Mouse (Mus musculus) gastrocnemius, postnatal 14 days (tissue): Measurements from ENCODE around the gene Zbtb12. TPM values are rescaled to one million over a fixed set of nuclear protein-coding genes. Genes with fewer than 3 reads are reported as not detected.
"Not testable (repeated sequence)": the region's sequence is repeated elsewhere in the genome, so short reads cannot be mapped to it uniquely, and the experiment has no call there.

Experiments used
- DNase-seq: peaks from one replicate; pipeline ENCODE4 v3.0.0; 2021; ENCODE audit warnings: mixed read lengths
- intact Hi-C: fragments of 180-260 bp; cut with DNase I; formaldehyde crosslinking; loops from one replicate; pipeline ENCODE4 v1.15.1; 2025; ENCODE audit warnings: low total_unique reads
- long read RNA-seq, 2 experiments: library from polyadenylated mRNA; stranded (forward); transcript quantifications; one replicate each; pipeline ENCODE4 v2.0.0; 2021
- total RNA-seq, 2 experiments: library from RNA; stranded (reverse); gene quantifications; 2 replicates each; pipeline ENCODE4 v1.2.3; 2021

The Zbtb12 gene
- 1 to 10 TPM; 3.4 to 5.1 TPM for total RNA-seq
- long read RNA-seq, experiment 1, result 0 reads
- long read RNA-seq, experiment 2, result 0 reads

- intact Hi-C loops, result no loop called here
- DNase-seq, result no peak
These were observed at the start of gene Zbtb12 for GRCm38 (mm10) chr17:34879336-34879879. Gene Zbtb12 (plus strand): TSS chr17:34879483.

- intact Hi-C loops, DNase-seq: not testable (repeated sequence)
These were observed 48.5 kb upstream of the Zbtb12 start for GRCm38 (mm10) chr17:34830776-34831175.

GRCm38 (mm10) chr17:34836155-34836855 is 43.0 kb upstream of the Zbtb12 start:
- no peak for DNase-seq
- intact Hi-C loops, result no loop called here

- intact Hi-C loops, result no loop called here
- peak; percentile 95 for DNase-seq
These were observed 42.4 kb upstream of the Zbtb12 start, which contains the start of the genes Stk19 and Dxo for GRCm38 (mm10) chr17:34836856-34837221. Gene Stk19 (minus strand): TSS chr17:34836945. Gene Dxo (plus strand): TSS chr17:34837019.

- DNase-seq, result no peak
- intact Hi-C loops, result no loop called here
These were observed 41.6 kb upstream of the Zbtb12 start for GRCm38 (mm10) chr17:34837464-34838324.

GRCm38 (mm10) chr17:34838785-34839184 is 40.5 kb upstream of the Zbtb12 start:
- no peak for DNase-seq
- intact Hi-C loops, result no loop called here

- intact Hi-C loops, result no loop called here
- no peak for DNase-seq
These were observed 38.5 kb upstream of the Zbtb12 start for GRCm38 (mm10) chr17:34840736-34841307.

GRCm38 (mm10) chr17:34844884-34845283 is 34.4 kb upstream of the Zbtb12 start:
- no peak for DNase-seq
- intact Hi-C loops, result no loop called here

GRCm38 (mm10) chr17:34847192-34847591 is 32.1 kb upstream of the Zbtb12 start:
- no peak for DNase-seq
- intact Hi-C loops, result no loop called here

- intact Hi-C loops, result no loop called here
- DNase-seq, result no peak
These were observed 31.7 kb upstream of the Zbtb12 start for GRCm38 (mm10) chr17:34847615-34848014.

- DNase-seq, result peak; percentile 99
- intact Hi-C loops, result loop anchor here (5.0 to 10.0 kb wide), 2 partner anchors 42 to 135 kb away; partner anchors contain the start of gene Lsm2
These were observed 29.4 kb upstream of the Zbtb12 start, which contains the start of the genes Skiv2l and Nelfe for GRCm38 (mm10) chr17:34849722-34850516. Gene Skiv2l (minus strand): TSS chr17:34850210. Gene Nelfe (plus strand): TSS chr17:34850391.

- no peak for DNase-seq
- intact Hi-C loops, result loop anchor here (5.0 to 10.0 kb wide), 2 partner anchors 42 to 134 kb away; partner anchors contain the start of gene Lsm2
These were observed 28.7 kb upstream of the Zbtb12 start for GRCm38 (mm10) chr17:34850517-34851125.

- intact Hi-C loops, result loop anchor here (5.0 to 10.0 kb wide), 2 partner anchors 39 to 131 kb away; partner anchors contain the start of gene Lsm2
- DNase-seq, result no peak
These were observed 25.8 kb upstream of the Zbtb12 start for GRCm38 (mm10) chr17:34853511-34853910.

- DNase-seq, result no peak
- intact Hi-C loops, result loop anchor here (5.0 to 10.0 kb wide), 3 partner anchors 38 to 130 kb away; partner anchors contain the start of genes Lsm2 and Slc44a4
These were observed 24.5 kb upstream of the Zbtb12 start for GRCm38 (mm10) chr17:34854761-34855160.

GRCm38 (mm10) chr17:34855825-34856224 is 23.5 kb upstream of the Zbtb12 start:
- intact Hi-C loops, result loop anchor here (5.0 to 10.0 kb wide), 2 partner anchors 56 to 129 kb away; partner anchors contain the start of genes Lsm2 and Slc44a4

GRCm38 (mm10) chr17:34858670-34859069 is 20.6 kb upstream of the Zbtb12 start:
- no peak for DNase-seq
- intact Hi-C loops, result loop anchor here (5.0 to 10.0 kb wide), 2 partner anchors 54 to 126 kb away; partner anchors contain the start of genes Lsm2 and Slc44a4

More at GRCm38 (mm10) chr17:34855825-34856224, 23.5 kb upstream of the Zbtb12 start:
- no peak for DNase-seq

- no peak for DNase-seq
- intact Hi-C loops, result no loop called here
These were observed 18.8 kb upstream of the Zbtb12 start for GRCm38 (mm10) chr17:34860514-34860913.
